Mouse (Mus musculus) ZHBTc4 (cell line): ENCODE data around the gene Erbb3.
"Not testable (repeated sequence)": the region's sequence is repeated elsewhere in the genome, so short reads cannot be mapped to it uniquely, and the experiment has no call there.

ENCODE experiments used
- DNase-seq: peaks from one replicate; pipeline ENCODE4 v3.0.0-alpha.2; 2011; ENCODE audit warnings: low read depth, low spot score

Gene Erbb3

GRCm38 (mm10) chr10:128589464-128590192 is at the start of gene Erbb3:
Gene Erbb3, minus strand, starts transcription at chr10:128589652.
- peak; percentile 87 for DNase-seq

GRCm38 (mm10) chr10:128637011-128637410 is 47.6 kb upstream of the Erbb3 start:
- DNase-seq, result no peak

GRCm38 (mm10) chr10:128636561-128636960 is 47.1 kb upstream of the Erbb3 start:
- DNase-seq, result no peak

DNA sequence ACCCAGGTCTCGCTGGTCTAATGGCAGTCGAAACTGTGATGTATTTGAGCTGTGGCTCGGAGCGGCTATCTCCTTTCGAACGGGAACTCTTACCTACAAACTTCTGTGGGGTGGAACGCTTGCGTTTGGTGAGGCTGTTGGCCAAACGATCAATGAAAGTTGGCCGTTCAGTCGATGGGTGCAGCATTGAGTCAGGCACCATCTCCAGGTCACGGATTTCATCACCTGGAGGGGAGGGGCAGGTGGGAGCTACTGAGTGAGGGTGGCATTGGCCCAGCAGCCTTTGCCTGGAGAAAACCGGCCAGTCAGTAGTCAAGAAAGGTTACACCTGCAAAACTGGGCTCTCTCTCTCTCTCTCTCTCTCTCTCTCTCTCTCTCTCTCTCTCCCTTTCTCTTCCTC is 46.2 kb upstream of the Erbb3 start:
- DNase-seq, result no peak

DNA sequence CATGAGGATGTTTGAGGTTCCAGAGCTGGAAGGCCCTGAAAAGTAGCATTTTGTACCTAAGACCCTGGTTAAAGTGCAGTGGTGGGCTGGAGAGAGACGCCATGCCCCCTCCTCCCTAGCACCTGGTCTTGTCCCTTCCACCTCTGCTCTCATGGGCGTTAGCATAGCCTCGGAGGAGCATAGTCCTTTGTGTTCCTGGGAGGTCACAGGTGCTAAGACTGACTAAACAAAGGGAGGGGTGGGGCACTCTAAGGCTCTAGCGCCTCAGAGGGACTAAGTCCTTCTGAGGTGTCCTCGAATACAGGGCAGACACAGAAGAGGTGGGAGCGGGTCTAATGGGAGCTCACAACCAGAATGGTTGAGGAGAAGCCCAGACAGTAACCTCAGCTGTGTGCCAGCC is 42.1 kb upstream of the Erbb3 start:
- peak; percentile 86 for DNase-seq

DNA sequence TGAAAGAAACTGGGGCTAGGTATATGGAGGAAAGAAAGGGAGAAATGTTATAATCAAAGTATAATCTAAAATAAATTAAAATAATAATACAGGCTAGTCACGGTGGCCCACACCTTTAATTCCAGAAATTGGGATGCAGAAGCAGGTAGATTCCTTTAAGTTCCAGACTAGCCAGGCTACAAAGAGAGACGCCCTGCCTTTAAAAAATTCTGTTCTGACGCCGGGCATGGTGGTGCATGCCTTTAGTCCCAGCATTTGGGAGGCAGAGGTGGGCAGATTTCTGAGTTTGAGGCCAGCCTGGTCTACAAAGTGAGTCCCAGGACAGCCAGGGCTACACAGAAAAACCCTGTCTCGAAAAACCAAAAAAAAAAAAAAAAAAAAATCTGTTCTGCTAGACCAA is 40.9 kb upstream of the Erbb3 start:
- DNase-seq, result not testable (repeated sequence)

DNA sequence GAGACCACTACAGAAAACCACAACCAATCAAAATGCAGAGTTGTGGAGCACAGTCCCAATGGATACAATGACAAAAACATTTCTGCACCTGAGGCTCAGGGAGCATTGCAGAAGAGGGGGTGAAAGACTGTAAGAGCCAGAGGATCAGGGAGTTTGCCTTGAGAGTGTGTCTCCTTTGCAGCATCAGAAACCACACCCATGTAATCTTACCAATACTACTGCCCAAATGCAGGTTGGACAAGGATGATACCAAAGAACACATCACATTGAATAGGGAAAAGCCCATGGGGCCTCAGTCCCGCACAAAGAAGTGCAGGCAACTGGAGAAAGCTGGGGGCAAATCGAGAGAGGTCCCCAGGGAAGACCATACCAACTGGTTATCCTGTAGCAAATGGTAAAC is 40.3 kb upstream of the Erbb3 start:
- DNase-seq, result no peak

DNA sequence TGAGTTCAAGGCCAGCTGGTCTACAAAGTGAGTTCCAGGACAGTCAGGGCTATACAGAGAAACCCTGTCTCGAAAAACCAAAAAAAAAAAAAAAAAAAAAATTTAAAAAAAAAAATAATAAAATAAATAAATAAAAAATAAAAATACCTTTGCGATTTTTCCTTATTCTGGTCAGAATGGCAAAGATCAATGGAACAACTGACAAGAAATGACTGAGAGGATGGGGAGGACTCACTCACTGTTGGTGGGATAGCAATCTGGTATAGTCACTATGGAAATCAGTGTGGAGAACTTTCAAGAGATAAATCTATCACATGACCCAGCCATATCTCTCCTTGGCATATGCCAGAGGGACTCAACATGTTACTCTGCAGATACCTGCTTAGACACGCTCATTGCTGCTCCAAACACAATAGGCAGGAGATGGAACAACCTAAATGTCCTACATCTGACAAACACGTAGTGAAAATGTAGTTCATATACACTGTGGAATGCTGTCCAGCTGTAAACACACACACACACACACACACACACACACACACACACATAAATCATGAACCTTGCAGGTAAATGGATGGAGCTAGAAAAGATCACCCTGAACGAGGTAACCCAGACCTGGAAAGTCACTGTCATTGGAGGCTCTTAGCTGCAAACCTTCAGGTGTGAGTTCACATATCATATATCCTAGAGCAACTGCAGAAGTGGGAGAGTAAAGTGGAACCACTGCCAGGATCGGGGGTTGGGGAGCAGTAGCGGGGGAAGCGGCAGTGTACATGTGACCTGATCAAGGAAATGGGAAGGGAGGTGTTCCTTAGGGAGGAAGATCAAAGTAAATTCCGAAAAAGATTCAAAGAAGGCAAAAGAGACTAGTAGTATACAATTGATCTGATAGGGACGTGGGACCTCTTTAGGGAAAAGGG is 38.2 kb upstream of the Erbb3 start:
- DNase-seq, result no peak

- peak; percentile 98 for DNase-seq
Observed at GRCm38 (mm10) chr10:128626311-128627310, 37.2 kb upstream of the Erbb3 start, which contains the start of gene Rps26. Gene Rps26, minus strand, starts transcription at chr10:128626747.

DNA sequence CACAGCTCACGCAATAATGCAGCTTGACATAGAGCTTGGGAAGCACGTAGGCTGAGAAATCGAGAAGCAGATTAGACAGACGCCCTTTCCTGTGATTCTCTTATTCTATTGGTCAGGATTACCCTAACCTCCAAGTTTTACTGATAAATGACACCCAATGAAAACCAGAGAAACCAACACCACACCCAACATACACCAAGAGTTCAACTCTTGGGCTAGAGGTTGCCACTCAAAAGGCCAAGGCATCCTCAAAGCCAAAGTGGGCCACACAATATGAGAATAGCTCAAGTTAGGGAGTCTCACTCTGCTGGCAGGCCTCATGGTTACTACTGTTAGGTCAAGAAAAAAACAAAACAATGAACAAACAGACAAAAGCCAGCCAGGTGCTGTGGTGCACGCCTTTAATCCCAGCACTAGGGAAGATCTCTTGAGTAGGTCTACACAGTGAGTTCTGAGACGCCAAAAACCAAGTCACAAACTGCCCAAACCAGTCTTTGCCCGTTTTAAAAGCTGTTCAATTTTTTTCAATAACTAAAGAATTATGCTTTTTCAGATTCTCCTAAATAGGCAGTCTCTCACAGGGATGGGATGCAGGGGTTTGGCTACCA is 35.9 kb upstream of the Erbb3 start:
- DNase-seq, result peak; percentile 66

- DNase-seq, result not testable (repeated sequence)
Observed at GRCm38 (mm10) chr10:128623106-128623613, 33.7 kb upstream of the Erbb3 start.

DNA sequence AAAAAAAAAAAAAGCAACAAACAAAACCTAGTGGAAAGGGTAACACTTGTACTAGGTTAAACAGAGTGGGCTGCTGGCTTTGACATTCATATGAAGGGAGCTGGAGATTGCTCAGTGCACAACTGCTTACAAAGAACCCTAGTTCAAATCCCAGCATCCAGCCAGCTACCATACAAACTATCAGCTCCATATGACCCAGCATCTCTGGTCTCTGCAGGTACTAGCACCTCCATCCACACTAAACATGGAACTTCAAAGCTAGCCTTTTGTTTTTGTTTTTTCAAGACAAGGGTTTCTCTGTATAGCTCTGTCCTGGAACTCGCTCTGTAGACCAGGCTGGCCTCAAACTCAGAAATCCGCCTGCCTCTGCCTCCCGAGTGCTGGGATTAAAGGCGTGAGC is 33.2 kb upstream of the Erbb3 start:
- peak; percentile 41 for DNase-seq

- DNase-seq, result peak; percentile 57
Observed at GRCm38 (mm10) chr10:128621986-128622520, 32.6 kb upstream of the Erbb3 start.

DNA sequence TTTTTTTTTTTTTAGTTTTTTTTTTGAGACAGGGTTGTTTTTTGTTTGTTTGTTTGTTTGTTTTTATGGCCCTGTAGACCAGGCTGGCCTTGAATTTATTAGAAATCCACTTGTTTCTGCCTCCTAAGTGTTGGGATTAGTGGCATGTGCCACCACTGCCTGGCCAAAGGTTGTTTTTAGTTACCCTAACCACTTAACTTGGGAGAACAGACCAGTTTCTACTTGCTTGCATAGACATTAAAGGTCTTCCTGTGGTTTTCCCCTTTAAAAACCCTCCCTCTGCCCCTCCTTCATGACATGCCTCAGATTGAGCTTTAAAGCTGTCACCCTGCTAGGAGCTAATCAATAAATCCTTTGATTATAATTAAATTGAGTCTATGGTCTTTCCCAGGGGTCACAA is 30.8 kb upstream of the Erbb3 start:
- DNase-seq, result no peak

- not testable (repeated sequence) for DNase-seq
Observed at GRCm38 (mm10) chr10:128619148-128619547, 29.7 kb upstream of the Erbb3 start.

- DNase-seq, result no peak
Observed at GRCm38 (mm10) chr10:128618570-128618969, 29.1 kb upstream of the Erbb3 start.

GRCm38 (mm10) chr10:128615798-128616448 is 26.5 kb upstream of the Erbb3 start:
- not testable (repeated sequence) for DNase-seq

DNA sequence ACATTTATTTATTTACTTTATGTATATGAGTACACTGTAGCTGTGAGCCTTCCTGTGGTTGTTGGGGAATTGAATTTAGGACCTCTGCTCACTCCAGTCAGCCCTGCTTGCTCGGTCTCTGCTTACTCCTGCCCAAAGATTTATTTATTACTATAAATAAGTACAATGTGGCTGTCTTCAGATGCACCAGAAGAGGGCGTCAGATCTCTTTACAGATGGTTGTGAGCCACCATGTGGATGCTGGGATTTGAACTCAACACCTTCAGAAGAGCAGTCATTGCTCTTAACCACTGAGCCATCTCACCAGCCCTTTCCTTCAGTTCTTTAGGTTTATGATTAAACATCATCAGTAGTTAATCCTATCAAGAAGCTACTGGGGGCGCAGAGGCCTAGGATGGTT is 25.5 kb upstream of the Erbb3 start:
- DNase-seq, result no peak

GRCm38 (mm10) chr10:128613820-128614219 is 24.4 kb upstream of the Erbb3 start:
- DNase-seq, result not testable (repeated sequence)

DNA sequence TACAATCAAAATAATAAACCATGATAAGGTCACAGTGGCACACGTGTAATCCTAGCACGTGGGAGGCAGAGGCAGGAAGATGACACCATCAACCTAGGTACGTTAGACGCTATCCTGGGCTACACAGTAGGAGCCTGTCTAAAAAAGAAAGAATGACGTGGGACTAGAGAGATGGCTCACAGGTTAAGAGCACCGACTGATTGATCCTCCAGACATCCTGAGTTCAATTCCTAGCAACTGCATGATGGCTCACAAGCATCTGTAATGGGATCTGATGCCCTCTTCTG is 23.6 kb upstream of the Erbb3 start:
- DNase-seq, result no peak
